Mouse (Mus musculus) heart, postnatal 0 days (tissue): ENCODE data around the gene Cyp2c23.

ENCODE experiments used
- CTCF ChIP-seq: IDR thresholded peaks from 2 replicates; pipeline ENCODE4 v1.5.1; 2016; ENCODE audit warnings: antibody characterized with exemption, control low read depth, low read depth
- EP300 ChIP-seq: IDR thresholded peaks from 2 replicates; pipeline ENCODE4 v1.6.1; 2016; ENCODE audit warnings: antibody characterized with exemption, low read depth

GRCm38 (mm10) chr19:44019739-44020138, 9.3 kb downstream of the Cyp2c23 start:
- no peak for TF ChIP-seq EP300
- no peak for TF ChIP-seq CTCF
